Mouse (Mus musculus): ENCODE results near the gene Clstn2.

GRCm38 (mm10) chr9:98018687-98019086 is 14.3 kb downstream of the Clstn2 start:
- TF ChIP-seq POLR2A (IDR thresholded peaks at IDR 0.05; ENCODE audit: borderline replicate concordance, insufficient read depth, low read length) (no peak), CTCF (IDR thresholded peaks at IDR 0.05; ENCODE audit: borderline replicate concordance, insufficient read depth, low read depth, low read length) (no peak)

Measured in cerebellum, adult 2 months (tissue).